Mouse (Mus musculus): ENCODE data around the gene Golgb1.

Gene Golgb1

DNA sequence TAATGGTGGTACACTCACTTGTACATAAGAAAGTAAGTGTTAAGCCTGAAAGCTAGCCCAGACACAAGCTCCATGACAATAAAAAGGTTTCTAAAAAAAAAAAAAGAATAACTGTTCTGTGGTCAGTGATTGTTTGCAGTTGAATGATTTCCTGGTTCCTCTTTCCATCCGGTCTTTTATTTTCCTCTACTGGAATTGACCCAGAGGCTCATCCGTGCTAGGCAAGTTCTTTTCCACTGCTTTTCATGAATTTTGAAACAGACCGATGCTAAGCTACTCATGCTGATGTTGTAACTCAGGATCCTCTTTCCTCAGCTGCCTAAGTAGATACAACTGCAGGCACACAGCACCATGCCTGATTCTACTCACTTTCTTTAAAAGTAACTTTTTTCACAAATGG lies 45.5 kb downstream of the Golgb1 start:
- no peak for DNase-seq

GRCm38 (mm10) chr16:36921067-36921613 lies 46.2 kb downstream of the Golgb1 start:
- no peak for DNase-seq

- no peak for DNase-seq
These were observed 47.0 kb downstream of the Golgb1 start for GRCm38 (mm10) chr16:36921980-36922379.

DNA sequence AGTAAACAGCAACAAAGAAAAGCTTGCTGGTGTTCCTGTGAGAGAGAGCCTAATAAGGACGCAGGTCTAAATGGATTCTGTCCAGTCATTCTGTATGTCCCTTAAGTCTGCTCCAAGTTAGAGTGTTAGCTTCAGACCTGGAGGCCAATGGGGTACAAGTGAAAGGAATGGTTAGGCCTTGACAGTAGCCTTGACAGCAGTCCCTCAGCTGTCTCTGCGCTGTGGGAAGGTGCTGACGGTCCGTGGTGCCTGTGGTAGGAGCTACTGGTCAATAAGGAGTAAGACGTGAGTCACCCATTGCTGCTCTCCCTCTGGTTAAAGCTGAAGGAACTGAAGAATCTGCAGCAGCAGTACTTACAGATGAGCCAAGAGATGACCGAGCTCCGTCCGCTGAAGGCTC lies 49.4 kb downstream of the Golgb1 start:
- no peak for DNase-seq

- no peak for DNase-seq
These were observed 50.4 kb downstream of the Golgb1 start for GRCm38 (mm10) chr16:36925351-36925750.

GRCm38 (mm10) chr16:36925797-36926196 lies 50.9 kb downstream of the Golgb1 start:
- no peak for DNase-seq

DNA sequence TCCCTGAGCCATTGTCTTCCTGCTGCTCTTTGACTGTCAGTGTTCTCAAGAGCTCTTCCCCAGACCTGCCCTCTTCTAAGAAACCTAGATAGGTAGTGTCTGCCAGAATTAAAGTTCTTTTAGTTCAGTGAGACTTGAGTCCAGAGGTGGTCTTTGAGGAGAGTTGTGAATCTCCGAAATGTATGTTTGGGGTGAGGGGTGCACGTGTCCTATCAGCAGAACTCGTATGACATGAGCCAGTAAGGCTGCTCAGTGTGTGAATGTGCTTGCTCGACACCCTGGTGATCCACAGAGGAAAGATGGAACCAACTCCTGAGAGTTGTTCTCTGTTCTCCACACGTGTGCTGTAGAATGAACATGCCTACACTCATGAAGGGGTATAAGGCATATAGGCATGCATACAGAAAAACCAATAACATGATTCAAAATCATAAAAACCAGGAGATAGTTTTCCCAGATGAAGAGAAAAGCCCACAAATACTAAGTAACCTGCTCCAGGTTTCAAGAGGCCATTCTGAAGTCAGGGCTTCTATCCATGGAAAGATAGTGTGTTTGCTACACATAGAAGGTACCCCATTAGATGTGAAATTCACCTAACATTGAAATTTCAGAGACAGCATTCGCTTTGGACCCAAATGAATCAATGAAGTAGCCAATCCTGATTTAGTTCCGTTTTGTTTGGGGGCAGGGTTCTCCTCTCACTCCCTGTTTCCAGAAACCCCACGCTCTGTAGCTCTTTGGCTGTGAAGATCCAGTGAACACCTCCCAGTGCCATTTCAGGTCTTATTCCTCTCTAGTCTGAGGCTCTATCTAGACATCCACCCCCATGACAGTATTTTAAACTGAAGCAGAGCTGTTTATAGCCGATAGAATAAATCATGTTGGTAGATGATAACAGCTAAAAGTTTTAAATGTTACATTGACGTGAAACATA lies 51.8 kb downstream of the Golgb1 start:
- no peak for DNase-seq

GRCm38 (mm10) chr16:36927495-36928105 lies 52.7 kb downstream of the Golgb1 start:
- DNase-seq, result no peak

DNA sequence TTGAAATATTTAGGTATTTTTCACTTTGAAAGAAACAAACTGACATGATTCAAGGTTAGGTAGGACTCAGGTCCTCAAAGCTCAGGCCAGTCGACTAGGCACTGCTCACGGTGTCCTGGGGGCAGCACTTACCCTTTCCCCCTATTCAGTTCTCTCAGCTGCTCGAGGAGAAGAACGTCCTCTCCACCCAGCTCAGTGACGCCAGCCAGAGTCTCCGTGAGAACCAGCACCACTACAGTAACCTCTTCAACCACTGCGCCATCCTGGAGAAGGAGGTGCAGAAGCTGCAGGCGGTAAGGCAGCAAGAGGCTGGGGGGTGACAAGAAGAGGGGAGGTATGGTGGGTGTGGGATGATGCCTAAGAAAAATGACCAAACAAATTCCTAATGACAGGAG lies 53.2 kb downstream of the Golgb1 start:
- no peak for DNase-seq

DNA sequence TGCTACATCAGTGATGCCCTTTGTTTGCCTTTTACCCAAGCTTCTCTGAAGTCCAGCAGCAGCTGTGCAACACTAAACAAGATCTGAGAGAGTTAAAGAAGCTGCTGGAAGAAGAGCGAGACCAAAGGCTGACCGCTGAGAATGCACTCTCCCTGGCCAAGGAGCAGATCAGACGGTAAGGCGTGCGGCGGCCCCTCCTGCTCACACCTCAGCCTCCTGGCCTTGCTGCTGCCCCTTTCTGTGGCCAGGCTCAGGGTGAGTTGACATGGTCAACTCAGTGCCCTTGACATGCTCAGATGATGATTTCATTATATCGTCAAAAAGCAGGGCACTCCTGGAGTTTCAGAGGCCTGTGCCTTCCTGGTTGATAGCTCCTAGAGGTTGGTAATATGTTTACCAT lies 54.3 kb downstream of the Golgb1 start:
- DNase-seq, result no peak

- DNase-seq, result no peak
These were observed 55.5 kb downstream of the Golgb1 start for GRCm38 (mm10) chr16:36930231-36931136.

GRCm38 (mm10) chr16:36931381-36931780 lies 56.4 kb downstream of the Golgb1 start:
- DNase-seq, result no peak

GRCm38 (mm10) chr16:36931976-36932375 lies 57.0 kb downstream of the Golgb1 start:
- no peak for DNase-seq

DNA sequence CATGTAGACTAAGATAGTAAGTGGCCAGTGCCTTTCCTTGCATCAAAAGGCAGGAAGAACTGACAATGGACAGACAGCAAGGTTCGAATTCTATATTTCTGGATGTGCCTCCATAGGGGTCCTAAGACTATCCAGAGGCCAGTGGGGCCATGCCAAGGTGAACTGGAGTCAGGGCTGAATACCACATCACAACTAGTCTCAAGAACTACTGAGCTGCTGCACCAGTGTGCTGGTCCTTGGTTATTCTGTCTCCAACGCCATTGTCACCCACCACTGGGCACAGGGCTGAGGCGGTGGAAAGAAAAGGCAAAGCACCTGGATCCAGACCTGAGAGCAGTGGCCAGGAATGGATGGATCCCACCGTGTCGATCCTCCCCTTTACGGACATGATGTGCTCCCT lies 57.6 kb downstream of the Golgb1 start:
- DNase-seq, result no peak

DNA sequence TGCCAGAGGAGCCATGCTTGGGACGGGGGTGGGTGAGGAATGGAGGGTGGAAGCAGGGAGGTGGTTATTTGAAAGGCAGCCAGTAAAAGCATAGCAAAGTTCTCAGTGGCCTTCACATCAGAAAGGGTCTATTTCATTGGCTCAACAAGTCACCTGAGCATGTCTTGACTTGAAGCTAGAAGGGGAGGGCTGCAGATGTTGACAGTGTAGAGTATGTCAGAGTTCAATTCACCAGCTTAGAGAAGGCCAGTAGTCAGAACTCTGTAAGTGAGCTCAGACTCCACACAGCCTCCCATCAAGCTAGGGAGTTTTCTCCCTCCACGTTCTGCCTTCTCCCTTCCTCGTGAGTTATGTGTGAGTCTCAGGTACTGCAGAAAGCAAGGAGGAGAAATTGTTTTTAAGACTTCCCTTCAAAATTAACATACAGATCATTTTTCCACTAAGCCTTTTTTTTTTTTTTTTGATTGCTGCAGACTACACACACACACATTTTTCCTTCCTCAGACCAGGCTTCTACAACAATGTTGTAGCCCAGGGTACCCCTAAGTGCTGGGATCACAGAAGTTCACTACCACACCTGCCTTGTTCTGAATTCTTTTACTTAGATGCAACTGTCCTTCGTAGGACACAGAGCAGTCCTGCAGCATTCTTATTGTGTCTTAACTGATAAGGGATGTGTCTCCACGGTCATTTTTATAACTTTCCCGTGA lies 59.3 kb downstream of the Golgb1 start:
- peak; percentile 49 for DNase-seq

DNA sequence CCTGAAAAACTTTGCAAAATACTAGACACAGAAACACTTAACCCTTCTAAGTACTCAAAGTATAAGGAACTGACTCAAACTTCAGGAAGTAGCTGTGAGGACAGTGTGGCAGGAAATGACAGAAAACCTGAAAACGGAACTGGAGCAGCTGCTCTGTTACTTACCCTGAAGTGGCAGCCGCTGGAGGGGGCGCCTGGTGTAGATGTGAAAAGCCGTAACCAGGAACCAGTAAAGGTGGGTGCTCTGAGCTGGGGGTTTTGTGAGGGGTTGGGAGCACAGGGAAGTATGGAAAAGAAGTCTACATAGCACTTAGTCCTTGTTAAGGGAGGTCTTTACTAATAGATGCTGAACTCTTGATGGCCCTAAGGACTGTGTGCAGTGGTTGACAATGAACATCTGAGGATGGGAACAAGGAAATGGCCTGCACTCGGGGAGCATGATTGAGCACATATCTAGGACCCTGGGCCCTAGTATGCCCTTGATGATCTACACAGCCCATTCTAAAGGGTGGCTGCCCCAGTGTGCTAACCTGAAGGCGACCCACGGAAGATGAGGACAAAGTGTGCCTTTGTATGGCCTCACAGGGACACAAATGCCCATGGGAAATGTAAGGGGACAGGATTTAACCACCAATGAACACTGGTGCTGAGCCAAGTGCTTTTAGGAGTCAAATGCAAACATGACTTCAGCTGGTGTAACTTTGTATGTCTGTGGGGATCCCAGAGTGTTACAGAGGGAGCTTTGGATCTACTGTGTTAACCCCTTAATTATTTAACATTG lies 60.1 kb downstream of the Golgb1 start, which contains the start of gene Hcls1:
Hcls1 (plus strand) TSS at position 143 of the 780 bp plus-strand sequence.
- peak; percentile 33 for DNase-seq

DNA sequence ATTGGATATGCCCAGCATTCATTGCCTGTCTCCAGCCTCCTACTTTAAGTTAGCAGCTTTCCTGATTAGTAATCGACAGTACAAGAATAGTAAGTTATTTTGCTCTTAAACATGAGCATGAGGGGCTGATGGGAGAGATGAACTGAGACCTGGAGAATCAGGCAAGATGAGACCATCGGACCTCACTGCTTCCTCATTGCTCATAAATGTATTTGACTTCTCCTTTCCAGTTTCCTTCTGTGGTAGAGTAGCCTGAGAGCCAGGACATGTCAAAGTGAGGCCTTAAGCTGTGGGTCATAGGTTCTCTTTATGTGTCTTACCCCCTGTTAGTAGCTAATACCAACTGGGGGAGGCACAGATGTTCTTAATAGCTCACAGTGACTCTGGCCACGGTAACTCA lies 60.9 kb downstream of the Golgb1 start:
- no peak for DNase-seq

DNA sequence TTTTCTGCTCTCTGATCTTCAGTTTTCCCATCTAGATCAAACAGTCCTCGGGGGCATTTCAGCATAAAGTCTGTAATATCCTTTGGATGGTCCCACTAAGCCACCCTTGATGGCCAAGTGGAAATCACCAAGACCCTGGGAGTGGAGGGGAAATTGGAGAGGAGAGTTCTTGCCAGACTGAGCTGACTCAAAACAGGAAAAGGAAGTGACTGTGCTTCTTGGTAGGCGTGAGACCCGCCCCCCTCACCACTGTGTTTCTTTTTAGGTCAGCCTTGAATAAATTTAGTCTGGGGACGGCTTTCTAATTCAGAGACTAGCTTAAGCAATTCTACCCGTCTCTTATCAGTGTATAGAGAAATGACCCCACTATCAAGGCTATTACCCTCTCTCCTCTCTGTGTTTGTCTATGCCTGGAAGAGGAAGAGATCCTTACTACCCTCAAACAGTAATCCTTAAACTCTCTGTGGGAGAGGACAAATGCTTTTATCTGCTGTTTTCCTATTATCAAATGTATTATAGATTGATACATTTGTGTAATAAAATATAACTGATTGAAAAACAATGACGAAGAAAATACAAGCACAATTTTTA lies 66.3 kb downstream of the Golgb1 start:
- DNase-seq, result peak; percentile 26

DNA sequence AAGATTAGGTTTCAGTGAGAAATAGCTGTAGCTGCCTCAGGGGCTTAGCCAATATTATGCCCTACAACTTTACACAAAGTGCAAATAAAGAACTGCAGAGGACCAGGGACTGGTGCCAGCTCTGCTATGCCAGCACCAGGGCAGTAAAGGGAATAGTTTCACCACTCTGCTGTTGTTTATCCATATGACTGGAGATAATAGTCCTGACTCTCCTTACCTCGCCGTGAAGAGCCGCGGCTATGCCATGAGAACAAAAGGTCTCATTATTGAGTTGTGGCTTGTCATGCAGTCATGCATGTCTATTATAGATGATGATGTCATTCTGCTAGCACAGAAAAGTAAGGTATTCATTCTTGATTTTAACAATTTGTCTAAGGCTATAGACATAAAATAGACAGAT lies 67.0 kb downstream of the Golgb1 start:
- DNase-seq, result no peak

GRCm38 (mm10) chr16:36943591-36943990 lies 68.7 kb downstream of the Golgb1 start:
- DNase-seq, result peak; percentile 77

GRCm38 (mm10) chr16:36944895-36945424 lies 70.0 kb downstream of the Golgb1 start:
- DNase-seq, result peak; percentile 92

Measured in kidney, adult 9 months (tissue).